Mouse (Mus musculus): ENCODE measurements around the gene C330007P06Rik. TPM values are rescaled to one million over a fixed set of nuclear protein-coding genes. Genes with fewer than 3 reads are reported as not detected.
A peak's percentile ranks its signal among the peaks of the same experiment; 100 is the strongest.

The C330007P06Rik gene
- polyA plus RNA-seq, 2 experiments, result 6.2 to 14.6 TPM

GRCm38 (mm10) chrX:36811377-36811776 is 62.5 kb downstream of the C330007P06Rik start:
- no peak for TF ChIP-seq EP300 (IDR thresholded peaks at IDR 0.05; ENCODE audit: low read depth)
- TF ChIP-seq CTCF (IDR thresholded peaks at IDR 0.05; ENCODE audit: low read depth), result peak; percentile 56
- no peaks in the 10 kb centered on the region for H3K36me3 ChIP-seq (replicated peaks; ENCODE audit: control insufficient read depth, insufficient read depth, low read depth)
- WGBS (ENCODE audit: insufficient replicate concordance), result 41% methylated on average over 5 of the region's 5 CpGs
- no peak overlapping the region for H3K4me2 ChIP-seq (ENCODE audit: low read depth)
- H3K27me3 ChIP-seq (ENCODE audit: control insufficient read depth, insufficient read depth, low read length), result no peaks in the 10 kb centered on the region
- no peak overlapping the region for H3K4me3 ChIP-seq (ENCODE audit: insufficient read depth in 1 of 2, low read depth in 2 of 2, low read length in 2 of 2)
- DNase-seq (ENCODE audit: low read depth in 3 of 3, low spot score in 3 of 3) (no peak), ATAC-seq (ENCODE audit: insufficient read depth) (no peak)
- H3K9ac ChIP-seq (replicated peaks), result no peak overlapping the region
- peaks cover 0 to 7% of the 10 kb centered on the region in 2 experiments; a peak in 3 of 4 replicates for H3K4me1 ChIP-seq (replicated peaks; ENCODE audit: control insufficient read depth in 2 of 2, insufficient read depth in 2 of 2, low read length in 1 of 2)
- no peak overlapping the region for H3K27ac ChIP-seq
- no peaks in the 10 kb centered on the region for H3K9me3 ChIP-seq (ENCODE audit: control insufficient read depth, low read length)

DNA sequence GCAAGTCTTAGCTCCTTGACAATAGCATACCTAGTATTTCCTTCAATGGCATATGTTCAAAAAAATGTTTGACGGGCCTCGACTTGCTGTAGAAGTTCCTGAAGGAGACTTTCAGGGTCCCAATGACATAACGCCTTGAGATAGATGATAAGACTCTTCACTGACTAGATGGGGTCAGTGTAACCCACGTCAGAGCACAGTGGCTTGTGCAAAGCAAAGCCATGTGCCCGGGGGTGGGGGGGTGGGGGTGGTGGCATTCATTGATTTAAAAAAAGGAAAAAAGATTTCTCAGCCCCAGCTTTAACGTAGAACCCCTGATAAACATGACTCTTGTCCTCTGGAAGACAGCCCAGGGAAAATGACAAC is 65.6 kb downstream of the C330007P06Rik start:
- Histone ChIP-seq H3K4me3 (ENCODE audit: insufficient read depth in 1 of 2, low read depth in 2 of 2, low read length in 2 of 2) (peak overlapping the region; percentile 61 to 76), H3K4me1 (replicated peaks; ENCODE audit: control insufficient read depth in 2 of 2, insufficient read depth in 2 of 2, low read length in 1 of 2) (peaks cover 0 to 6% of the 10 kb centered on the region in 2 experiments; a peak in 3 of 4 replicates), H3K27ac (peak overlapping the region; percentile 76; the same call in 1 of the 2 replicates), H3K4me2 (ENCODE audit: low read depth) (peak overlapping the region; percentile 76), H3K9ac (replicated peaks) (no peak overlapping the region), H3K36me3 (replicated peaks; ENCODE audit: control insufficient read depth, insufficient read depth, low read depth) (no peaks in the 10 kb centered on the region), H3K9me3 (ENCODE audit: control insufficient read depth, low read length) (no peaks in the 10 kb centered on the region), H3K27me3 (ENCODE audit: control insufficient read depth, insufficient read depth, low read length) (no peaks in the 10 kb centered on the region)
- no peak for DNase-seq (ENCODE audit: low read depth in 3 of 3, low spot score in 3 of 3)
- WGBS (ENCODE audit: insufficient replicate concordance), result 47% methylated on average over 6 of the region's 6 CpGs
- ATAC-seq (ENCODE audit: insufficient read depth), result 0 out of 2 replicates have a peak, but pooled peaks have one; percentile 12
- no peak for TF ChIP-seq EP300 (IDR thresholded peaks at IDR 0.05; ENCODE audit: low read depth)
- TF ChIP-seq CTCF (IDR thresholded peaks at IDR 0.05; ENCODE audit: low read depth), result no peak

DNA sequence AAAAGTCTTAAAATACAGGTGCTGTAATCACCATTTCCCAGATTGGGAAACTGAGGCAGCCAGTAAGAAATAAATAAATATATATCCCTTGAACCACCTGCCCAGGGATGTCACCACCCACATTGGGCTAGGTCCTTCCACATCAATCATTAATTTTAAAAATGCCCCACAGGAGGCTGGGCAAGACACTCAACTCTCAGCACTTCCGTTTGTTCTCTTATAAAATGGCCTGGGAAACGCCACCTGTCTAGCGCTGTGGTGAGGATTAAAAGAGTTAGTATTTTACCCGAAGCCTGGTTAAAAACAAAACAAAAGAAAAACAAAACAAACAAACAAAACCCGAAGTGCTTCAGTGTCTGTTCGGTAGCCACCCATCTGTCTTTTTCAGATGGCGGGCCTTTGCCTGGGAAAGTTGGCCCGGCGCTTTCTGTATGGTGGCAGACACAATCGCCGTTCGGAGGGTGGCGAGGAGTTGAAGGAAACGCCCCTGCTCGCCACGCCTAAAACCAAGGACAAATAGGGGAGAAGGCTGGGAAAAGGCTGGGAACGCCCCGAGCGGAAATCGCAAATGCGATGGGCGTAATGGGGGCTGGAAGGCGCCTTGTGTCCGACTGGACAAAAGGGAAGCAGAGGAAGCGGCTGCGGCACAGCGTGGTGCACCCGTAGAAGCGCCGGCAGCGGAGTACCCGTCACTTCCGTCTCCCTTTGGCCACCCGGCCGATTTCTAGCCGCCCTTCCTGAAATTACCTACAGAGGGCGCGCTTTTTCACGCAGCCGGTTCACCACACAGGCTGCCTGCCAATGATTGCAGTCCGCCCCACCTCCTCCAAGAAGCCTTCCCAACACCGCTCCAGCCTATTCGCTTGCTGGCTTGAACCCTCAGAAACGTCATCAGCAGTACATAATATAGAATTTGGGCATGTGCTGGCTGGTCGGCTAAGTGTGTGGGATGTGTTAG is 66.3 kb downstream of the C330007P06Rik start:
- peak; percentile 74 to 78 (median 75) for DNase-seq (ENCODE audit: low read depth in 3 of 3, low spot score in 3 of 3)
- Histone ChIP-seq H3K27ac (peak overlapping the region; percentile 76), H3K36me3 (replicated peaks; ENCODE audit: control insufficient read depth, insufficient read depth, low read depth) (no peaks in the 10 kb centered on the region), H3K4me1 (replicated peaks; ENCODE audit: control insufficient read depth in 2 of 2, insufficient read depth in 2 of 2, low read length in 1 of 2) (peaks cover 0 to 6% of the 10 kb centered on the region in 2 experiments; a peak in 3 of 4 replicates), H3K9ac (replicated peaks) (peak overlapping the region; percentile 63), H3K4me2 (ENCODE audit: low read depth) (peak overlapping the region; percentile 76), H3K4me3 (ENCODE audit: insufficient read depth in 1 of 2, low read depth in 2 of 2, low read length in 2 of 2) (peak overlapping the region; percentile 61 to 76), H3K9me3 (ENCODE audit: control insufficient read depth, low read length) (no peaks in the 10 kb centered on the region), H3K27me3 (ENCODE audit: control insufficient read depth, insufficient read depth, low read length) (no peaks in the 10 kb centered on the region)
- WGBS (ENCODE audit: insufficient replicate concordance), result 9% methylated on average over 42 of the region's 45 CpGs
- no peak for TF ChIP-seq EP300 (IDR thresholded peaks at IDR 0.05; ENCODE audit: low read depth)
- TF ChIP-seq CTCF (IDR thresholded peaks at IDR 0.05; ENCODE audit: low read depth), result peak; percentile 91
- peak; percentile 93 for ATAC-seq (ENCODE audit: insufficient read depth)

- no peak overlapping the region for H3K27ac ChIP-seq
- DNase-seq (ENCODE audit: low read depth in 3 of 3, low spot score in 3 of 3), result no peak
Measured at GRCm38 (mm10) chrX:36805466-36806235, 68.3 kb downstream of the C330007P06Rik start.

More at GRCm38 (mm10) chrX:36805466-36806235, 68.3 kb downstream of the C330007P06Rik start:
- H3K27me3 ChIP-seq (ENCODE audit: control insufficient read depth, insufficient read depth, low read length), result no peaks in the 10 kb centered on the region
- H3K4me1 ChIP-seq (replicated peaks; ENCODE audit: control insufficient read depth in 2 of 2, insufficient read depth in 2 of 2, low read length in 1 of 2), result peaks cover 0 to 6% of the 10 kb centered on the region in 2 experiments; a peak in 3 of 4 replicates
- H3K9me3 ChIP-seq (ENCODE audit: control insufficient read depth, low read length), result no peaks in the 10 kb centered on the region
- ATAC-seq (ENCODE audit: insufficient read depth), result no peak
- H3K4me3 ChIP-seq (ENCODE audit: insufficient read depth in 1 of 2, low read depth in 2 of 2, low read length in 2 of 2), result no peak overlapping the region
- TF ChIP-seq CTCF (IDR thresholded peaks at IDR 0.05; ENCODE audit: low read depth), result no peak
- no peak for TF ChIP-seq EP300 (IDR thresholded peaks at IDR 0.05; ENCODE audit: low read depth)
- H3K36me3 ChIP-seq (replicated peaks; ENCODE audit: control insufficient read depth, insufficient read depth, low read depth), result no peaks in the 10 kb centered on the region
- WGBS (ENCODE audit: insufficient replicate concordance), result 55% methylated on average over 5 of the region's 5 CpGs
- no peak overlapping the region for H3K4me2 ChIP-seq (ENCODE audit: low read depth)
- no peak overlapping the region for H3K9ac ChIP-seq (replicated peaks)
